Mouse (Mus musculus) hindbrain, embryonic 10.5 days (tissue): ENCODE measurements around the gene Sv2c. TPM values are rescaled to one million over a fixed set of nuclear protein-coding genes. Genes with fewer than 3 reads are reported as not detected.

Experiments
- DNase-seq: peaks from one replicate; pipeline ENCODE4 v3.0.0-alpha.2; 2017; ENCODE audit warnings: low spot score
- H3K27ac ChIP-seq: fragments of 300-500 bp; sonication (generic); 2 replicates; pipeline ENCODE4 v1.5.1; 2016; ENCODE audit warnings: mild to moderate bottlenecking, moderate library complexity
- H3K27me3 ChIP-seq: fragments of 300-500 bp; sonication (generic); 2 replicates; pipeline ENCODE4 v1.6.1; 2016; ENCODE audit warnings: mild to moderate bottlenecking; ENCODE audit not compliant: poor library complexity, insufficient read depth, severe bottlenecking
- H3K36me3 ChIP-seq: fragments of 300-500 bp; sonication (generic); 2 replicates; pipeline ENCODE4 v1.6.1; 2016; ENCODE audit warnings: mild to moderate bottlenecking, moderate library complexity
- H3K4me1 ChIP-seq: fragments of 300-500 bp; sonication (generic); replicated peaks from 2 replicates; pipeline ENCODE4 v1.6.1; 2016; ENCODE audit warnings: mild to moderate bottlenecking
- H3K4me3 ChIP-seq: fragments of 300-500 bp; sonication (generic); 2 replicates; pipeline ENCODE4 v1.5.1; 2016; ENCODE audit warnings: mild to moderate bottlenecking, moderate library complexity
- H3K9me3 ChIP-seq: fragments of 300-500 bp; sonication (generic); 2 replicates; pipeline ENCODE4 v1.6.1; 2016; ENCODE audit warnings: mild to moderate bottlenecking, moderate library complexity
- WGBS: fragments of 180-500 bp; shearing (Covaris S2); methylation state at CpG from one replicate; pipeline ENCODE4 v1.1.7; 2016; 5-methylcytosine and 5-hydroxymethylcytosine counted together
- polyA plus RNA-seq: library from polyadenylated mRNA; unstranded; fragments of >200 nt; fragmentation: Nextera tagmentation; extraction: Ambion mirVana; gene quantifications from 2 replicates; pipeline ENCODE4 v1.2.1, GENCODE M21; 2016

The Sv2c gene
- polyA plus RNA-seq, 1 experiment from 2014 or later: 2.4 TPM

GRCm38 (mm10) chr13:95945937-95946507, 186.4 kb downstream of the Sv2c start:
- H3K4me1 ChIP-seq: peaks cover 14% of the 10 kb centered on the region
- no peaks in the 10 kb centered on the region for H3K36me3 ChIP-seq
- no peaks in the 10 kb centered on the region for H3K9me3 ChIP-seq
- WGBS: 56% methylated on average over 5 of the region's 5 CpGs
- H3K4me3 ChIP-seq: no peak overlapping the region
- DNase-seq: no peak
- H3K27me3 ChIP-seq: 0 out of 2 replicates have a peak, but pooled peaks cover 3% of the 10 kb centered on the region
- H3K27ac ChIP-seq: no peak overlapping the region

GRCm38 (mm10) chr13:95944621-95945020, 187.8 kb downstream of the Sv2c start:
- Histone ChIP-seq H3K9me3 (no peaks in the 10 kb centered on the region), H3K27me3 (0 out of 2 replicates have a peak, but pooled peaks cover 3% of the 10 kb centered on the region), H3K27ac (no peak overlapping the region), H3K4me1 (peaks cover 9% of the 10 kb centered on the region; the same call in 1 of the 2 replicates), H3K4me3 (no peak overlapping the region), H3K36me3 (no peaks in the 10 kb centered on the region)
- DNase-seq: no peak
- 88% methylated on average over 6 of the region's 6 CpGs for WGBS

- H3K4me1 ChIP-seq: peaks cover 9% of the 10 kb centered on the region; the same call in 1 of the 2 replicates
- H3K9me3 ChIP-seq: no peaks in the 10 kb centered on the region
- 80% methylated on average over 3 of the region's 3 CpGs for WGBS
- DNase-seq: no peak
- H3K4me3 ChIP-seq: no peak overlapping the region
- H3K36me3 ChIP-seq: no peaks in the 10 kb centered on the region
- H3K27ac ChIP-seq: peak overlapping the region; percentile 35; the same call in 1 of the 2 replicates
- H3K27me3 ChIP-seq: 0 out of 2 replicates have a peak, but pooled peaks cover 3% of the 10 kb centered on the region
Observed at GRCm38 (mm10) chr13:95943919-95944318, 188.5 kb downstream of the Sv2c start.

- 51% methylated on average over 2 of the region's 2 CpGs for WGBS
- no peaks in the 10 kb centered on the region for H3K9me3 ChIP-seq
- peak overlapping the region; percentile 17; the same call in 1 of the 2 replicates for H3K27ac ChIP-seq
- H3K36me3 ChIP-seq: no peaks in the 10 kb centered on the region
- no peak for DNase-seq
- peaks cover 9% of the 10 kb centered on the region; the same call in 1 of the 2 replicates for H3K4me1 ChIP-seq
- H3K27me3 ChIP-seq: 0 out of 2 replicates have a peak, but pooled peaks cover 3% of the 10 kb centered on the region
- no peak overlapping the region for H3K4me3 ChIP-seq
Observed at GRCm38 (mm10) chr13:95942587-95942986, 189.8 kb downstream of the Sv2c start.

- Histone ChIP-seq H3K4me3 (no peak overlapping the region), H3K9me3 (no peaks in the 10 kb centered on the region), H3K36me3 (no peaks in the 10 kb centered on the region), H3K27me3 (0 out of 2 replicates have a peak, but pooled peaks cover 3% of the 10 kb centered on the region), H3K27ac (no peak overlapping the region), H3K4me1 (peaks cover 9% of the 10 kb centered on the region; the same call in 1 of the 2 replicates)
- WGBS: 90% methylated on average over 4 of the region's 4 CpGs
- no peak for DNase-seq
Observed at GRCm38 (mm10) chr13:95941861-95942260, 190.5 kb downstream of the Sv2c start.

- H3K27ac ChIP-seq: no peak overlapping the region
- no peak for DNase-seq
- H3K4me1 ChIP-seq: peaks cover 9% of the 10 kb centered on the region; the same call in 1 of the 2 replicates
- H3K36me3 ChIP-seq: no peaks in the 10 kb centered on the region
- 63% methylated on average over 5 of the region's 5 CpGs for WGBS
- 0 out of 2 replicates have a peak, but pooled peaks cover 3% of the 10 kb centered on the region for H3K27me3 ChIP-seq
- no peaks in the 10 kb centered on the region for H3K9me3 ChIP-seq
- H3K4me3 ChIP-seq: no peak overlapping the region
Observed at GRCm38 (mm10) chr13:95940811-95941210, 191.6 kb downstream of the Sv2c start.

- no peak overlapping the region for H3K4me3 ChIP-seq
- H3K36me3 ChIP-seq: no peaks in the 10 kb centered on the region
- H3K4me1 ChIP-seq: no peaks in the 10 kb centered on the region; the same call in 1 of the 2 replicates
- peaks cover 7% of the 10 kb centered on the region; the same call in 1 of the 2 replicates for H3K9me3 ChIP-seq
- no peak for DNase-seq
- WGBS: 68% methylated on average over 2 of the region's 2 CpGs
- H3K27me3 ChIP-seq: no peaks in the 10 kb centered on the region
- no peak overlapping the region for H3K27ac ChIP-seq
Observed at GRCm38 (mm10) chr13:95924201-95924621, 208.2 kb downstream of the Sv2c start.

- DNase-seq: no peak
- H3K36me3 ChIP-seq: no peaks in the 10 kb centered on the region
- 90% methylated on average over 4 of the region's 4 CpGs for WGBS
- peaks cover 7% of the 10 kb centered on the region; the same call in 1 of the 2 replicates for H3K9me3 ChIP-seq
- H3K4me1 ChIP-seq: no peaks in the 10 kb centered on the region; the same call in 1 of the 2 replicates
- no peak overlapping the region for H3K27ac ChIP-seq
- H3K27me3 ChIP-seq: no peaks in the 10 kb centered on the region
- H3K4me3 ChIP-seq: no peak overlapping the region
Observed at GRCm38 (mm10) chr13:95922626-95923025, 209.8 kb downstream of the Sv2c start.

- no peak overlapping the region for H3K4me3 ChIP-seq
- H3K4me1 ChIP-seq: no peaks in the 10 kb centered on the region; the same call in 1 of the 2 replicates
- H3K9me3 ChIP-seq: peaks cover 7% of the 10 kb centered on the region; the same call in 1 of the 2 replicates
- H3K36me3 ChIP-seq: no peaks in the 10 kb centered on the region
- no peak for DNase-seq
- H3K27me3 ChIP-seq: no peaks in the 10 kb centered on the region
- no peak overlapping the region for H3K27ac ChIP-seq
- 92% methylated on average over 9 of the region's 9 CpGs for WGBS
Observed at GRCm38 (mm10) chr13:95918624-95919284, 213.6 kb downstream of the Sv2c start.

- H3K4me3 ChIP-seq: no peak overlapping the region
- H3K27me3 ChIP-seq: no peaks in the 10 kb centered on the region
- WGBS: 77% methylated on average over 2 of the region's 2 CpGs
- no peaks in the 10 kb centered on the region for H3K9me3 ChIP-seq
- H3K36me3 ChIP-seq: no peaks in the 10 kb centered on the region
- H3K4me1 ChIP-seq: peaks cover 9% of the 10 kb centered on the region; the same call in 1 of the 2 replicates
- no peak overlapping the region for H3K27ac ChIP-seq
- DNase-seq: no peak
Observed at GRCm38 (mm10) chr13:95913046-95913406, 219.4 kb downstream of the Sv2c start.

- no peaks in the 10 kb centered on the region for H3K27me3 ChIP-seq
- peaks cover 9% of the 10 kb centered on the region; the same call in 1 of the 2 replicates for H3K4me1 ChIP-seq
- WGBS: 91% methylated on average over 11 of the region's 11 CpGs
- no peaks in the 10 kb centered on the region for H3K36me3 ChIP-seq
- H3K27ac ChIP-seq: no peak overlapping the region
- no peaks in the 10 kb centered on the region for H3K9me3 ChIP-seq
- no peak for DNase-seq
- no peak overlapping the region for H3K4me3 ChIP-seq
Observed at GRCm38 (mm10) chr13:95912157-95913045, 220.0 kb downstream of the Sv2c start.

- no peak for DNase-seq
- Histone ChIP-seq H3K9me3 (no peaks in the 10 kb centered on the region), H3K27ac (no peak overlapping the region), H3K27me3 (no peaks in the 10 kb centered on the region), H3K36me3 (no peaks in the 10 kb centered on the region), H3K4me1 (peaks cover 9% of the 10 kb centered on the region; the same call in 1 of the 2 replicates), H3K4me3 (no peak overlapping the region)
- 83% methylated on average over 9 of the region's 9 CpGs for WGBS
Observed at GRCm38 (mm10) chr13:95910270-95910669, 222.1 kb downstream of the Sv2c start.
